In the genomic region with DNA sequence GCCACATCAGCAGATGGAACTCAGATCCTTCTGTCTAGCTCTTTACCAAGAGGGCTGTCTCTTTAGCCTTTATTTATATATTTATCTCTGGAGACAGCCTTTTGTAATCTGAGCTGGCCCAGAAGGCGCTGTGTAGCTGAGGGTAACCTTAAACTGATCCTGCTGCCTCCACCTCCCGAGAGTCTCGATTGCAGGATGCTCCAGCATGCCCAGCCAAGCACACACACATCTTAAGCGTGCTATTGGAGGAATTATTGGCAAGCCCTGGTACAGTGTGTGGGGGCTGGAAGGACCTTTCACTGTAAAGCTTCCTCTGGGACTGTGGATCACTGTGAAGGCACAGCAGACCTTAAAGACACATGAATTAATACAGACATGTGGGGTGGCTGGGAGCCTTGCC, we compare ENCODE assay signal across 35 mouse cellular contexts. TPM values are rescaled to one million over a fixed set of nuclear protein-coding genes. Genes with fewer than 3 reads are reported as not detected.
DNase-seq lines count a peak whose midpoint lies in the region; ATAC-seq lines count a peak whose summit lies in the region.
"Had no signal": no experiment of that assay in that cellular context is flagged by ENCODE, and none has a peak within 500 bp of the region (broad histone marks: within the 10 kb centered on the region; RNA-seq: fewer than 3 reads in every experiment).

No protein-coding gene starts in this region.

- ATAC-seq in hindbrain, embryonic 16.5 days, result no peak
- peak; percentile 86 for ATAC-seq in kidney, embryonic 16.5 days (ENCODE audit: low FRiP score, low TSS enrichment)
- ATAC-seq: forebrain, postnatal 0 days; liver, embryonic 12.5 days; liver, postnatal 0 days had no signal

- no peaks in the 10 kb centered on the region for H3K36me3 ChIP-seq in hindbrain, embryonic 10.5 days
- no peaks in the 10 kb centered on the region for H3K36me3 ChIP-seq in hindbrain, embryonic 16.5 days (ENCODE audit: control insufficient read depth, insufficient read depth, low read length)
- H3K36me3 ChIP-seq in kidney, embryonic 16.5 days (ENCODE audit: insufficient read depth, low read length), result no peaks in the 10 kb centered on the region
- H3K36me3 ChIP-seq: heart, embryonic 10.5 days; heart, embryonic 15.5 days; liver, embryonic 12.5 days; midbrain, embryonic 12.5 days had no signal

- no peaks in the 10 kb centered on the region for H3K27me3 ChIP-seq in hindbrain, embryonic 10.5 days (ENCODE audit: insufficient read depth, poor library complexity, severe bottlenecking)
- no peaks in the 10 kb centered on the region for H3K27me3 ChIP-seq in hindbrain, embryonic 16.5 days (replicated peaks; ENCODE audit: control insufficient read depth, insufficient read depth, low read length)
- no peaks in the 10 kb centered on the region for H3K27me3 ChIP-seq in kidney, embryonic 16.5 days (ENCODE audit: insufficient read depth, low read length)
- H3K27me3 ChIP-seq: CH12.LX; heart, embryonic 15.5 days; midbrain, embryonic 12.5 days had no signal

- H3K4me2 ChIP-seq in hindbrain, embryonic 16.5 days (ENCODE audit: low read length), result no peak overlapping the region
- no peak overlapping the region for H3K4me2 ChIP-seq in kidney, embryonic 16.5 days (replicated peaks; ENCODE audit: low read depth, low read length)
- H3K4me2 ChIP-seq: heart, embryonic 15.5 days; liver, embryonic 12.5 days; midbrain, embryonic 12.5 days had no signal

- H3K4me3 ChIP-seq in hindbrain, embryonic 10.5 days, result no peak overlapping the region
- H3K4me3 ChIP-seq in hindbrain, embryonic 16.5 days (ENCODE audit: low read length), result no peak overlapping the region
- no peak overlapping the region for H3K4me3 ChIP-seq in kidney, embryonic 16.5 days (ENCODE audit: low read length)
- H3K4me3 ChIP-seq: erythroblast, embryonic 14.5 days; heart, embryonic 10.5 days; heart, embryonic 15.5 days; liver, embryonic 12.5 days; midbrain, embryonic 12.5 days had no signal

- H3K27ac ChIP-seq in hindbrain, embryonic 10.5 days, result no peak overlapping the region
- no peak overlapping the region for H3K27ac ChIP-seq in hindbrain, embryonic 16.5 days (ENCODE audit: low read depth, low read length)
- peak overlapping the region; percentile 57 for H3K27ac ChIP-seq in kidney, embryonic 16.5 days (ENCODE audit: low read length)
- H3K27ac ChIP-seq: heart, embryonic 10.5 days; heart, embryonic 15.5 days; liver, embryonic 12.5 days; midbrain, embryonic 12.5 days; stomach, postnatal 0 days had no signal

- H3K4me1 ChIP-seq in hindbrain, embryonic 10.5 days (replicated peaks), result peaks cover 28% of the 10 kb centered on the region
- H3K4me1 ChIP-seq in hindbrain, embryonic 16.5 days (ENCODE audit: control insufficient read depth, insufficient read depth, low read depth, low read length), result no peaks in the 10 kb centered on the region
- peaks cover 3% of the 10 kb centered on the region; the same call in 1 of the 2 replicates for H3K4me1 ChIP-seq in kidney, embryonic 16.5 days (ENCODE audit: insufficient read depth, low read length)
- H3K4me1 ChIP-seq: heart, embryonic 15.5 days; liver, embryonic 12.5 days; midbrain, embryonic 12.5 days had no signal

- peak; percentile 22 for DNase-seq in embryo, embryonic 11 days
- DNase-seq in embryo, embryonic 10.5 days (ENCODE audit: low spot score), result no peak
- DNase-seq in hindbrain, embryonic 10.5 days (ENCODE audit: low spot score), result peak; percentile 8
- no peak for DNase-seq in kidney, adult 9 months
- DNase-seq in NIH3T3 (ENCODE audit: low read depth), result peak; percentile 45
- DNase-seq in cerebellum, adult 18-20 months, result no peak
- DNase-seq: adrenal gland, adult 8-10 months; cerebellum, adult 8-10 months; cerebellum, postnatal 25 days; forebrain, postnatal 0 days; gastrocnemius, postnatal 14 days; heart, postnatal 4 days; kidney, adult 11 months; kidney, postnatal 25 days; layer of hippocampus, postnatal 36 days; left cerebral cortex, postnatal 4 days; liver, postnatal 0 days; lung, postnatal 36 days; right cerebral cortex, postnatal 4 days; thymus, adult 18-20 months; thymus, postnatal 25 days had no signal

- WGBS in hindbrain, embryonic 10.5 days, result 49% methylated on average over 4 of the region's 4 CpGs
- WGBS in hindbrain, embryonic 16.5 days, result 43% methylated on average over 4 of the region's 4 CpGs
- WGBS in kidney, embryonic 16.5 days, result 9% methylated on average over 4 of the region's 4 CpGs

- H3K9me3 ChIP-seq in hindbrain, embryonic 10.5 days, result no peaks in the 10 kb centered on the region
- H3K9me3 ChIP-seq in hindbrain, embryonic 16.5 days (ENCODE audit: control insufficient read depth, low read length), result no peaks in the 10 kb centered on the region
- H3K9me3 ChIP-seq in kidney, embryonic 16.5 days (ENCODE audit: low read length), result no peaks in the 10 kb centered on the region
- H3K9me3 ChIP-seq: heart, embryonic 10.5 days; heart, embryonic 15.5 days; liver, embryonic 12.5 days; midbrain, embryonic 12.5 days had no signal

- no peak overlapping the region for H3K9ac ChIP-seq in hindbrain, embryonic 16.5 days (ENCODE audit: low read depth, low read length)
- H3K9ac ChIP-seq in kidney, embryonic 16.5 days (replicated peaks; ENCODE audit: low read length), result no peak overlapping the region
- H3K9ac ChIP-seq: forebrain, postnatal 0 days; heart, embryonic 15.5 days; liver, embryonic 12.5 days; liver, postnatal 0 days; midbrain, embryonic 12.5 days had no signal

RNA-seq across cellular contexts. Expression of a gene that starts 8.7 kb away (rescaled TPM):
- not detected in 2 replicates for polyA plus RNA-seq in hindbrain, embryonic 10.5 days (2016; fragmentation: Nextera tagmentation; extraction: Ambion mirVana)
- polyA plus RNA-seq in hindbrain, embryonic 16.5 days (2015; fragmentation: Nextera tagmentation; extraction: Ambion mirVana), result not detected in 2 replicates
- 0.09 and 0.14 TPM in 2 replicates for polyA plus RNA-seq in kidney, embryonic 16.5 days (2015; fragmentation: Nextera tagmentation; extraction: Ambion mirVana)
- polyA plus RNA-seq: erythroblast, embryonic 14.5 days; forebrain, embryonic 11.5 days; forebrain, postnatal 0 days; heart, embryonic 10.5 days; heart, embryonic 15.5 days; limb, embryonic 14.5 days; liver, embryonic 12.5 days; liver, postnatal 0 days; lung, embryonic 16.5 days; midbrain, embryonic 12.5 days; neural tube, embryonic 11.5 days; spleen, adult 2 months; stomach, postnatal 0 days had no signal

RNA-seq across cellular contexts. Expression of a gene that starts 28.5 kb away (rescaled TPM):
- 55.1 and 80.2 TPM in 2 replicates for polyA plus RNA-seq in hindbrain, embryonic 10.5 days (2016; fragmentation: Nextera tagmentation; extraction: Ambion mirVana)
- 52.6 and 53.6 TPM in 2 replicates for polyA plus RNA-seq in hindbrain, embryonic 16.5 days (2015; fragmentation: Nextera tagmentation; extraction: Ambion mirVana)
- 49.8 and 54.7 TPM in 2 replicates for polyA plus RNA-seq in kidney, embryonic 16.5 days (2015; fragmentation: Nextera tagmentation; extraction: Ambion mirVana)

Comparison
In these comparisons a context has a peak if more than half of its experiments do, and no peak if none do; other contexts are left out.
1. DNase-seq: peak in embryo, embryonic 11 days (single experiment), hindbrain, embryonic 10.5 days (single experiment) and NIH3T3 (single experiment); none in embryo, embryonic 10.5 days (single experiment), kidney, adult 9 months (single experiment) and cerebellum, adult 18-20 months (0 of 2).